Mouse (Mus musculus): Measurements from ENCODE around the gene Avpr2. TPM values are rescaled to one million over a fixed set of nuclear protein-coding genes. Genes with fewer than 3 reads are reported as not detected.
A peak's percentile ranks its signal among the peaks of the same experiment; 100 is the strongest.

The Avpr2 gene
- polyA plus RNA-seq, 2 experiments: not detected

- 70% methylated on average over 3 of the region's 3 CpGs for WGBS
- Histone ChIP-seq H3K27me3 (ENCODE audit: control insufficient read depth, insufficient read depth, low read length) (no peaks in the 10 kb centered on the region), H3K9ac (ENCODE audit: low read depth, low read length, severe bottlenecking) (no peak overlapping the region), H3K4me2 (replicated peaks; ENCODE audit: low read depth, low read length, severe bottlenecking) (no peak overlapping the region), H3K36me3 (ENCODE audit: control insufficient read depth, insufficient read depth, low read length) (no peaks in the 10 kb centered on the region), H3K27ac (replicated peaks; ENCODE audit: low read depth, low read length) (no peak overlapping the region), H3K4me1 (ENCODE audit: control insufficient read depth, insufficient read depth, low read length) (no peaks in the 10 kb centered on the region), H3K9me3 (ENCODE audit: control insufficient read depth, low read length) (no peaks in the 10 kb centered on the region), H3K4me3 (replicated peaks; ENCODE audit: low read length) (no peak overlapping the region)
- ATAC-seq (ENCODE audit: low FRiP score, low read depth): no peak
- no peak for DNase-seq (ENCODE audit: low spot score)
- no peak for TF ChIP-seq POLR2A (IDR thresholded peaks at IDR 0.05; ENCODE audit: borderline replicate concordance, extremely low read depth, insufficient read depth, insufficient read length)
Observed at GRCm38 (mm10) chrX:73897959-73898358, 6.1 kb downstream of the Avpr2 start.

GRCm38 (mm10) chrX:73910049-73910448, 18.1 kb downstream of the Avpr2 start:
- no peaks in the 10 kb centered on the region for H3K9me3 ChIP-seq (ENCODE audit: control insufficient read depth, low read length)
- no peak overlapping the region for H3K4me2 ChIP-seq (replicated peaks; ENCODE audit: low read depth, low read length, severe bottlenecking)
- DNase-seq (ENCODE audit: low spot score): no peak
- no peak overlapping the region for H3K9ac ChIP-seq (ENCODE audit: low read depth, low read length, severe bottlenecking)
- 80% methylated on average over 1 of the region's 1 CpGs for WGBS
- H3K4me3 ChIP-seq (replicated peaks; ENCODE audit: low read length): no peak overlapping the region
- no peak for TF ChIP-seq POLR2A (IDR thresholded peaks at IDR 0.05; ENCODE audit: borderline replicate concordance, extremely low read depth, insufficient read depth, insufficient read length)
- no peak for ATAC-seq (ENCODE audit: low FRiP score, low read depth)
- H3K4me1 ChIP-seq (ENCODE audit: control insufficient read depth, insufficient read depth, low read length): no peaks in the 10 kb centered on the region
- no peaks in the 10 kb centered on the region for H3K36me3 ChIP-seq (ENCODE audit: control insufficient read depth, insufficient read depth, low read length)
- no peaks in the 10 kb centered on the region for H3K27me3 ChIP-seq (ENCODE audit: control insufficient read depth, insufficient read depth, low read length)
- H3K27ac ChIP-seq (replicated peaks; ENCODE audit: low read depth, low read length): no peak overlapping the region

DNA sequence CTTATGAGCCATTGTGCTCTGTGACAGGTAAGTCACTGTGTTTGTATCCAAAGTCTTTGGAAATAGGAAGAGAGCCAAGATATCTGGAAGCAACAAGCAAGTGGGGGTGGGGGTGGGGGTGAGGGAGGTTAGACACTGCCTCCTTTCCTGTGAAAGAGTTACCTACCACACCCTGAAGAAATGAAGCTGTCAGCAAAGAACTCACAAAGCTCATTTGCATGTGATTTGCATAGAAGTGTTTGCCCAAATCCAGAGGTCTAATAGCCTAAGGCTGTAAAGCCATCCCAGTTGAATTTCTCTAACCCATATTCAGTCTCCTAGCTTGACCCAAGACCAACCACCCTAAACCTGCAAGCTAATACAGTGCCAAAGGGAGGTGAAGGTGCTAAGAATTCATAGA, 18.5 kb downstream of the Avpr2 start:
- Histone ChIP-seq H3K4me2 (replicated peaks; ENCODE audit: low read depth, low read length, severe bottlenecking) (no peak overlapping the region), H3K9me3 (ENCODE audit: control insufficient read depth, low read length) (no peaks in the 10 kb centered on the region), H3K4me3 (replicated peaks; ENCODE audit: low read length) (no peak overlapping the region), H3K9ac (ENCODE audit: low read depth, low read length, severe bottlenecking) (no peak overlapping the region), H3K27ac (replicated peaks; ENCODE audit: low read depth, low read length) (no peak overlapping the region), H3K4me1 (ENCODE audit: control insufficient read depth, insufficient read depth, low read length) (no peaks in the 10 kb centered on the region), H3K27me3 (ENCODE audit: control insufficient read depth, insufficient read depth, low read length) (no peaks in the 10 kb centered on the region), H3K36me3 (ENCODE audit: control insufficient read depth, insufficient read depth, low read length) (no peaks in the 10 kb centered on the region)
- DNase-seq (ENCODE audit: low spot score): no peak
- ATAC-seq (ENCODE audit: low FRiP score, low read depth): no peak
- no peak for TF ChIP-seq POLR2A (IDR thresholded peaks at IDR 0.05; ENCODE audit: borderline replicate concordance, extremely low read depth, insufficient read depth, insufficient read length)

GRCm38 (mm10) chrX:73911156-73911555, 19.3 kb downstream of the Avpr2 start:
- Histone ChIP-seq H3K4me2 (replicated peaks; ENCODE audit: low read depth, low read length, severe bottlenecking) (peak overlapping the region; percentile 36), H3K9me3 (ENCODE audit: control insufficient read depth, low read length) (no peaks in the 10 kb centered on the region), H3K36me3 (ENCODE audit: control insufficient read depth, insufficient read depth, low read length) (no peaks in the 10 kb centered on the region), H3K9ac (ENCODE audit: low read depth, low read length, severe bottlenecking) (no peak overlapping the region), H3K27ac (replicated peaks; ENCODE audit: low read depth, low read length) (no peak overlapping the region), H3K27me3 (ENCODE audit: control insufficient read depth, insufficient read depth, low read length) (no peaks in the 10 kb centered on the region), H3K4me3 (replicated peaks; ENCODE audit: low read length) (peak overlapping the region; percentile 11; the same call in 1 of the 2 replicates), H3K4me1 (ENCODE audit: control insufficient read depth, insufficient read depth, low read length) (no peaks in the 10 kb centered on the region)
- DNase-seq (ENCODE audit: low spot score): no peak
- 35% methylated on average over 12 of the region's 26 CpGs for WGBS
- ATAC-seq (ENCODE audit: low FRiP score, low read depth): no peak
- no peak for TF ChIP-seq POLR2A (IDR thresholded peaks at IDR 0.05; ENCODE audit: borderline replicate concordance, extremely low read depth, insufficient read depth, insufficient read length)

DNA sequence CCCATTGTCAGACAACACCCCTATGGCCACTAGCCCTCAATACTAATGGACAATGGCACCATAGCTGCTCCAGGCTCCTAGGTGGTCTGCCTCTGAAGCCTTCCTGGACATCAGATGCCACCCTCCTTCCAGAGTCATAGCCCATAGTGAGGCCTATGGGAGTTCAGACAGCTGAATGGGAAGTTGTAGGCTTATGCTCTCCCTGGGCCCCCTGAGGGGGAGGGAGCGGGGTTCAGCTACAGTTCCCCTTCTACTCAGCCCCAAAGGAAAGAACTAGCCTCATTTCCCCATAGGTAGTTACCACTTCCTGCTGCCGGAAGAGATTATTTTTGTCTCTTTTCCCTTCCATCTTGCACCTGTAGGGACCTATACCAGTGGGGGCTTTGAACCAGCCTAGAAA, 19.7 kb downstream of the Avpr2 start:
- Histone ChIP-seq H3K4me1 (ENCODE audit: control insufficient read depth, insufficient read depth, low read length) (no peaks in the 10 kb centered on the region), H3K9ac (ENCODE audit: low read depth, low read length, severe bottlenecking) (no peak overlapping the region), H3K27me3 (ENCODE audit: control insufficient read depth, insufficient read depth, low read length) (no peaks in the 10 kb centered on the region), H3K4me3 (replicated peaks; ENCODE audit: low read length) (no peak overlapping the region), H3K4me2 (replicated peaks; ENCODE audit: low read depth, low read length, severe bottlenecking) (no peak overlapping the region), H3K9me3 (ENCODE audit: control insufficient read depth, low read length) (no peaks in the 10 kb centered on the region), H3K27ac (replicated peaks; ENCODE audit: low read depth, low read length) (no peak overlapping the region), H3K36me3 (ENCODE audit: control insufficient read depth, insufficient read depth, low read length) (no peaks in the 10 kb centered on the region)
- no peak for TF ChIP-seq POLR2A (IDR thresholded peaks at IDR 0.05; ENCODE audit: borderline replicate concordance, extremely low read depth, insufficient read depth, insufficient read length)
- WGBS: 77% methylated on average over 2 of the region's 2 CpGs
- ATAC-seq (ENCODE audit: low FRiP score, low read depth) (no peak), DNase-seq (ENCODE audit: low spot score) (no peak)

All from limb, embryonic 14.5 days (tissue).